Mouse (Mus musculus) brain, embryonic 14.5 days (tissue): Measurements from ENCODE around the gene Xlr5c.
A peak's percentile ranks its signal among the peaks of the same experiment; 100 is the strongest.

Experiments
- CTCF ChIP-seq: fragments of 200-500 bp; IDR thresholded peaks from 2 replicates; pipeline ENCODE4 v1.5.1; 2012; ENCODE audit warnings: inconsistent platforms, mild to moderate bottlenecking, moderate library complexity, borderline replicate concordance; ENCODE audit not compliant: insufficient read depth, insufficient read length; ENCODE audit errors: extremely low read depth
- POLR2A ChIP-seq: fragments of 200-500 bp; IDR thresholded peaks from 2 replicates; pipeline ENCODE4 v1.6.1; 2012; ENCODE audit warnings: mild to moderate bottlenecking, inconsistent platforms, borderline replicate concordance; ENCODE audit not compliant: poor library complexity, insufficient read depth, insufficient read length, severe bottlenecking; ENCODE audit errors: extremely low read depth

DNA sequence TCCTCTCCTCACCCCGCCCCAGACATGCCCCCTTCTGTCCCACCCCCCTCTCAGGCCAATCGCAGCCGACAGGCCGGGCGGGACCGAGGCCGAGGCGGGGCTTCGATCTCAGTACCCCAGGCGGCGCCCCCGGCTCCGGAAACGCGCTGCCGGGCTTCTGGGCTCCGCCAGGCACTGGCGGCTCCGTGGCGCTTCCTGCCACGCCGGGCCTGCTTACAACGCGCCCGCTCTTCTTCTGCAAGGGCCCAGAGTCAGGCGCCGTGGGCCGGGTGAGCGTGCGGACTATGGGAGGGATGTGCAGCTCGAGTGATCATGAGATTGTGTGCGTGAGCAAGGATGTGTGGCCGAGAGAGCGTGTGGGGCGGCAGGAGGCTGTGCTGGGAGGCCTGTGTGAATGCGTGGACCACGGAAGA is 49.7 kb upstream of the Xlr5c start, which contains the start of gene Zfp275:
- TF ChIP-seq POLR2A (peak; percentile 67), CTCF (no peak)
